Mouse (Mus musculus): ENCODE measurements around the gene Usp7. TPM values are rescaled to one million over a fixed set of nuclear protein-coding genes. Genes with fewer than 3 reads are reported as not detected.

The Usp7 gene
- polyA plus RNA-seq, 2 experiments, result 35.5 to 57.5 TPM

DNA sequence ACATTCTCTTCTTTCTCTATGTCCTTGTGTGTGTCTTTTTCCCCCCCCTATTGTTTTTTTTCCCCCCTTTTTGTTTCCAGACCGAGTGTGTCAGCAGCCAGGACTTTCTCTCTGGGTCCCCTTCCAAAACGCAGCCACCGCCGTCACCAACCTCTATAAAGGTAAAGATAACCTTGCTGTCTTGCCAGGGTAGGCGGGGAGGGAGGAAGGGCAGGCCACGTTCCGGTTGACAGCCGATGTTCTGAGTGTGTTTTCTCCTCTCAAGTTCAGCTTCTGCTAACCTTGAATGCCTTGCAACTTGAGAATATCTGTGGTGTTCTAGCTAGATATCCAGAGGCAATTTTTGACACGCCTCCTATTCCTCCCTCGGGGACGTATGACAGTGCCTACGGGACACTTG is 39.1 kb upstream of the Usp7 start:
- Histone ChIP-seq H3K4me1 (replicated peaks; ENCODE audit: control insufficient read depth in 2 of 2, insufficient read depth in 2 of 2, low read length in 1 of 2) (peaks cover 11 to 17% of the 10 kb centered on the region in 2 experiments), H3K4me2 (ENCODE audit: low read depth) (peak overlapping the region; percentile 89), H3K27ac (peak overlapping the region; percentile 88), H3K27me3 (ENCODE audit: control insufficient read depth, insufficient read depth, low read length) (no peaks in the 10 kb centered on the region), H3K9ac (replicated peaks) (peak overlapping the region; percentile 99), H3K9me3 (ENCODE audit: control insufficient read depth, low read length) (no peaks in the 10 kb centered on the region), H3K4me3 (ENCODE audit: insufficient read depth in 1 of 2, low read depth in 2 of 2, low read length in 2 of 2) (peak overlapping the region; percentile 78 to 98), H3K36me3 (replicated peaks; ENCODE audit: control insufficient read depth, insufficient read depth, low read depth) (peaks cover 43% of the 10 kb centered on the region)
- no peak for TF ChIP-seq CTCF (IDR thresholded peaks at IDR 0.05; ENCODE audit: low read depth)
- TF ChIP-seq EP300 (IDR thresholded peaks at IDR 0.05; ENCODE audit: low read depth), result no peak
- DNase-seq (ENCODE audit: low read depth in 3 of 3, low spot score in 3 of 3) (peak in 1 of 3 experiments; percentile 23), ATAC-seq (ENCODE audit: insufficient read depth) (no peak)
- 4% methylated on average over 12 of the region's 12 CpGs for WGBS (ENCODE audit: insufficient replicate concordance)

DNA sequence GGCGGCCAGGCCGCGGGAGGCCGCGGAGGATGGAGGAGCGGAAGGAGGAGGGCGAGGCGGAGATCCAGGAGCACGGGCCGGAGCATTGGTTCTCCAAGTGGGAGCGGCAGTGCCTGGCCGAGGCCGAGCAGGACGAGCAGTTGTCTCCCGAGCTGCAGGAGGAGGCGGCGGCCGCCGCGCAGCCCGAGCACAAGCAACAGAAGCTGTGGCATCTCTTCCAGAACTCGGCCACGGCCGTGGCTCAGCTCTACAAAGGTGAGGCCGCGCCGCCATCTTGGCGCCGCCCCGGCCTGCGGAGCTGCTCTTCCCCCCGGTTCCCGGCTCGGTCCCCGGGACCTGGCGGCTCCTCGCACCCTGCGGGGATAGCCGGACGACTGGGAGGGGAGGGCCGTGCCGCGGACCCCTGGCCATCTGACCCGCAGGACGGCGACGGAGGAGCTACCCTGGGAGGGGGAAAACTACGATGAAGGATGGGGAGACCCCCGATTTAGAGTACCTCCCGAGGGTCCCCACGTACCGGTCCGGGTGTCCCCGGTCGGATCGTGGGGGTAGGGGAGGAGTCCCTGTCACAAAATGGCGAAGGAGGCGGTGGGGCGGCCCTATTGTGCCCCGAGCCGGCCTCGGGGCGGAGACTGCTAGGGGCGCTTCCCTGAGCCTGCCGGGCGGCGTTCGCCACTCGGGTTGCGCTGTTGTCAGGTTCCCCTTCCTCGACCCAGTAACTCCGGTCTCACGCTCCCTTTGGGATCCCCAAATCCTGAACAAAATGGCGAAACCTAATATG is 38.5 kb upstream of the Usp7 start:
- ATAC-seq (ENCODE audit: insufficient read depth) (peak; percentile 32), DNase-seq (ENCODE audit: low read depth in 3 of 3, low spot score in 3 of 3) (peak in 2 of 3 experiments; percentile 57 to 59)
- Histone ChIP-seq H3K4me2 (ENCODE audit: low read depth) (peak overlapping the region; percentile 89), H3K36me3 (replicated peaks; ENCODE audit: control insufficient read depth, insufficient read depth, low read depth) (peaks cover 38% of the 10 kb centered on the region), H3K4me3 (ENCODE audit: insufficient read depth in 1 of 2, low read depth in 2 of 2, low read length in 2 of 2) (peak overlapping the region; percentile 78 to 98), H3K9ac (replicated peaks) (peak overlapping the region; percentile 99), H3K9me3 (ENCODE audit: control insufficient read depth, low read length) (no peaks in the 10 kb centered on the region), H3K27ac (peak overlapping the region; percentile 88), H3K27me3 (ENCODE audit: control insufficient read depth, insufficient read depth, low read length) (no peaks in the 10 kb centered on the region), H3K4me1 (replicated peaks; ENCODE audit: control insufficient read depth in 2 of 2, insufficient read depth in 2 of 2, low read length in 1 of 2) (peaks cover 11 to 16% of the 10 kb centered on the region in 2 experiments)
- WGBS (ENCODE audit: insufficient replicate concordance), result under 1% methylated on average over 70 of the region's 74 CpGs
- no peak for TF ChIP-seq CTCF (IDR thresholded peaks at IDR 0.05; ENCODE audit: low read depth)
- no peak for TF ChIP-seq EP300 (IDR thresholded peaks at IDR 0.05; ENCODE audit: low read depth)

DNA sequence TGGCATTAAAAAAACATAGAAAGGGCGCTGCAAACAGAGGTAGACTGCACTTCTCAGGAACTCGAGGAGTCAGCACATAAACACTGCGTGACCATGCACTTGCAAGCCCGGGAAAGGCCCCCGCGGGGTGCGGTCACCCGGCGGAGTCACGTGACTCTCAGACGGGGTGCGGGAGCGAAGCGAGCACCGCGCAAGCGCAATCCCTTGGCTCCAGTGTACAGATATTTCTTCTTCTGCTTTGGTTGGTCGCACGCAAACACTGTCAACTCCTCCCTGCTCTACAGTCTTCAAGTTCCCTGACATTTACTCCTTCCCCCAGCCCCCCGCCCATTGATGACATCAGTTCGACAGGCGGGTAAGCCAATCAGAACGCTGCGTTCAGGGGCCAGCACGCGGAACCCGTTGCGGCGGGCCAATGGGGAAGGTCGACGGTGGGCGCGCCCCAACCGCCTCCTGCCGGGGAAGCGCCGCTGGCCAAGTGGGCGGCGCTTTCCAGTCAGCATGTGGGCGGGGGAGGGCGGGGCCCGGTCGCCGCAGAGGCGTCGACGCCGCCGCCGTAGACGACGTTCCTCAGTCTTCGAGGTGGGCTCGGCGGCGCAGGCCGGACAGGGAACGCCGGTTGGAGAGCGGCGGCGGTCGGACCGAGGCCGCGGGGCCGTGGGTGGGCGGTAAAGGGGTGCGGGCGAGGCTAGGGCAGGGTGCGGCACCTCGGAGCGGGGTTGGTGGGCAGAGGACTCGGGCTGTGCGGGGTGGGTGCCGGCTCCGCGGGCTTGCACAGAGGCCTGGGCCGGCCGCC is 37.7 kb upstream of the Usp7 start, which contains the start of gene 1810013L24Rik:
TSS of gene 1810013L24Rik (plus strand) at position 537 of the 796 bp plus-strand sequence.
- Histone ChIP-seq H3K4me1 (replicated peaks; ENCODE audit: control insufficient read depth in 2 of 2, insufficient read depth in 2 of 2, low read length in 1 of 2) (peaks cover 8 to 15% of the 10 kb centered on the region in 2 experiments), H3K4me2 (ENCODE audit: low read depth) (peak within 1 kb of the TSS; percentile 100), H3K27me3 (ENCODE audit: control insufficient read depth, insufficient read depth, low read length) (no peaks in the 10 kb centered on the region), H3K9ac (replicated peaks) (peak within 1 kb of the TSS; percentile 99), H3K9me3 (ENCODE audit: control insufficient read depth, low read length) (no peaks in the 10 kb centered on the region), H3K4me3 (ENCODE audit: insufficient read depth in 1 of 2, low read depth in 2 of 2, low read length in 2 of 2) (peak within 1 kb of the TSS; percentile 78 to 98), H3K27ac (peak within 1 kb of the TSS; percentile 100), H3K36me3 (replicated peaks; ENCODE audit: control insufficient read depth, insufficient read depth, low read depth) (peaks cover 30% of the 10 kb centered on the region)
- TF ChIP-seq CTCF (IDR thresholded peaks at IDR 0.05; ENCODE audit: low read depth), result no peak; the same call in 1 of the 2 replicates
- peak; percentile 44; the same call in 1 of the 2 replicates for TF ChIP-seq EP300 (IDR thresholded peaks at IDR 0.05; ENCODE audit: low read depth)
- DNase-seq (ENCODE audit: low read depth in 3 of 3, low spot score in 3 of 3) (peak; percentile 99), ATAC-seq (ENCODE audit: insufficient read depth) (peak; percentile 87)
- WGBS (ENCODE audit: insufficient replicate concordance), result under 1% methylated on average over 80 of the region's 80 CpGs

DNA sequence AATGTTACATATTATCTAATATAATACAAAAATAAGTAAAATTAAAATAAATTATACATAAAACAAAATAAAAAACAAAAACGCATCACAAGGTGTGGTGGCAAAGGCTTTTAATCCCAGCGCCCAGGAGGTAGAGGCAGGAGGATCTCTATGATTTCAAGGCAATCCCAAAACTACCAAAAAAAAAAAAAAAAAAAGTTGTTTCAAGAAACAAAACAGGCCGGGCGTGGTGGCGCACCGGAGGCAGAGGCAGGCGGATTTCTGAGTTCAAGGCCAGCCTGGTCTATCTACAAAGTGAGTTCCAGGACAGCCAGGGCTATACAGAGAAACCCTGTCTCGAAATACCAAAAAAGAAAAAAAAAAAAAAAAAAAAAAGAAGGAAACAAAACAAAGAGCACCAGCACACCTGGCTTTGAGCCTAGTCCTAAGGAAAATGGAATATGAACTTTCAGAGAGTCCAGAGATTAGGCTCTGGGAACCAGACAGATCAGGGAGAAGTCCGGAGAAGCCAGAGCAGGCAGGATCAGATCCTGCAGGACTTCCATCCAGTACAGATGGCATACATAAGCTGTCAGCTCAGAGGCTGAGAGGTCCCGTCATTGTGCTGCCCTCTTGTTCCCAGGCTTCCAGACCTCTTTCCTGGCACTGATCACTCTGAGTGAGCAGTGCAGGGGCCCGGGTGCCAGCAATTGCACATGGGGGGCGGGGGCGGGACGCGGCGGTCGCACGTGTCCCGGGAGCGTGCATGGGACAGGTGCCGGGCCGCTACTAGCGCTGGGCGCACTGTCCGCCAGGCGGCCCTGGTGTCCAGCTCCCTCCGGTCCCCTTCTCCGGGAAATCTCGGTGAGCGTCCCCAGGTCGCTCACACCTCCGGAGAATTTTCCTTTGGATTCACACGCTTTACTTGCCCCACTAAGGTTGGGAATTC is 36.8 kb upstream of the Usp7 start:
- Histone ChIP-seq H3K4me3 (ENCODE audit: insufficient read depth in 1 of 2, low read depth in 2 of 2, low read length in 2 of 2) (peak overlapping the region; percentile 73 to 81), H3K9me3 (ENCODE audit: control insufficient read depth, low read length) (no peaks in the 10 kb centered on the region), H3K4me2 (ENCODE audit: low read depth) (peak overlapping the region; percentile 100), H3K27me3 (ENCODE audit: control insufficient read depth, insufficient read depth, low read length) (no peaks in the 10 kb centered on the region), H3K36me3 (replicated peaks; ENCODE audit: control insufficient read depth, insufficient read depth, low read depth) (peaks cover 22% of the 10 kb centered on the region), H3K4me1 (replicated peaks; ENCODE audit: control insufficient read depth in 2 of 2, insufficient read depth in 2 of 2, low read length in 1 of 2) (peaks cover 9 to 20% of the 10 kb centered on the region in 2 experiments), H3K27ac (peak overlapping the region; percentile 100), H3K9ac (replicated peaks) (peak overlapping the region; percentile 91)
- no peak for TF ChIP-seq EP300 (IDR thresholded peaks at IDR 0.05; ENCODE audit: low read depth)
- TF ChIP-seq CTCF (IDR thresholded peaks at IDR 0.05; ENCODE audit: low read depth), result peak; percentile 61; the same call in 1 of the 2 replicates
- WGBS (ENCODE audit: insufficient replicate concordance), result 11% methylated on average over 33 of the region's 33 CpGs
- DNase-seq (ENCODE audit: low read depth in 3 of 3, low spot score in 3 of 3) (peak in 1 of 3 experiments; percentile 40), ATAC-seq (ENCODE audit: insufficient read depth) (peak; percentile 44)

Data from liver, embryonic 14.5 days (tissue).